Mouse (Mus musculus) limb, embryonic 11.5 days (tissue): ENCODE data around the gene Nr4a2. TPM values are rescaled to one million over a fixed set of nuclear protein-coding genes. Genes with fewer than 3 reads are reported as not detected.

Experiments used
- ATAC-seq: fragments of 200-750 bp; cut with Nextera tagmentation; 2 replicates; pipeline ENCODE4 v1.8.0; 2017; ENCODE audit warnings: low read depth; ENCODE audit not compliant: insufficient number of reproducible peaks, low FRiP score, low TSS enrichment
- DNase-seq: peaks from one replicate; pipeline ENCODE4 v3.0.0-alpha.2; 2015; ENCODE audit warnings: low spot score
- H3K27ac ChIP-seq: fragments of 300-500 bp; sonication (generic); replicated peaks from 2 replicates; pipeline ENCODE4 v1.5.1; 2014; ENCODE audit warnings: low read depth, mild to moderate bottlenecking, low read length
- H3K27me3 ChIP-seq: fragments of 300-500 bp; sonication (generic); 2 replicates; pipeline ENCODE4 v1.6.1; 2014; ENCODE audit warnings: mild to moderate bottlenecking, low read length, mixed read lengths; ENCODE audit not compliant: control insufficient read depth, insufficient read depth
- H3K36me3 ChIP-seq: fragments of 300-500 bp; sonication (generic); 2 replicates; pipeline ENCODE4 v1.6.1; 2014; ENCODE audit warnings: mild to moderate bottlenecking, low read length, moderate library complexity, mixed read lengths; ENCODE audit not compliant: control insufficient read depth, insufficient read depth
- H3K4me1 ChIP-seq: fragments of 300-500 bp; sonication (generic); 2 replicates; pipeline ENCODE4 v1.6.1; 2014; ENCODE audit warnings: low read length, mixed read lengths; ENCODE audit not compliant: control insufficient read depth, insufficient read depth
- H3K4me2 ChIP-seq: fragments of 300-500 bp; sonication (generic); 2 replicates; pipeline ENCODE4 v1.6.1; 2014; ENCODE audit warnings: low read depth, mild to moderate bottlenecking, moderate library complexity; ENCODE audit not compliant: severe bottlenecking
- H3K4me3 ChIP-seq: fragments of 300-500 bp; sonication (generic); 2 replicates; pipeline ENCODE4 v1.5.1; 2014; ENCODE audit warnings: low read depth, low read length
- H3K9ac ChIP-seq: fragments of 300-500 bp; sonication (generic); 2 replicates; pipeline ENCODE4 v1.6.1; 2014; ENCODE audit warnings: mild to moderate bottlenecking, low read length
- H3K9me3 ChIP-seq: fragments of 300-500 bp; sonication (generic); 2 replicates; pipeline ENCODE4 v1.6.1; 2016; ENCODE audit warnings: low read length; ENCODE audit not compliant: control insufficient read depth
- WGBS: fragments of 180-500 bp; shearing (Covaris S2); extraction: QIAGEN DNeasy Blood & Tissue Kit; methylation state at CpG from one replicate; pipeline ENCODE4 v1.1.7; 2014; 5-methylcytosine and 5-hydroxymethylcytosine counted together
- polyA plus RNA-seq: library from polyadenylated mRNA; unstranded; fragments of >200 nt; fragmentation: Nextera tagmentation; extraction: Ambion mirVana; gene quantifications from 2 replicates; pipeline ENCODE4 v1.2.1, GENCODE M21; 2014

The Nr4a2 gene
- 7.7 and 8.8 TPM in 2 replicates for polyA plus RNA-seq

DNA sequence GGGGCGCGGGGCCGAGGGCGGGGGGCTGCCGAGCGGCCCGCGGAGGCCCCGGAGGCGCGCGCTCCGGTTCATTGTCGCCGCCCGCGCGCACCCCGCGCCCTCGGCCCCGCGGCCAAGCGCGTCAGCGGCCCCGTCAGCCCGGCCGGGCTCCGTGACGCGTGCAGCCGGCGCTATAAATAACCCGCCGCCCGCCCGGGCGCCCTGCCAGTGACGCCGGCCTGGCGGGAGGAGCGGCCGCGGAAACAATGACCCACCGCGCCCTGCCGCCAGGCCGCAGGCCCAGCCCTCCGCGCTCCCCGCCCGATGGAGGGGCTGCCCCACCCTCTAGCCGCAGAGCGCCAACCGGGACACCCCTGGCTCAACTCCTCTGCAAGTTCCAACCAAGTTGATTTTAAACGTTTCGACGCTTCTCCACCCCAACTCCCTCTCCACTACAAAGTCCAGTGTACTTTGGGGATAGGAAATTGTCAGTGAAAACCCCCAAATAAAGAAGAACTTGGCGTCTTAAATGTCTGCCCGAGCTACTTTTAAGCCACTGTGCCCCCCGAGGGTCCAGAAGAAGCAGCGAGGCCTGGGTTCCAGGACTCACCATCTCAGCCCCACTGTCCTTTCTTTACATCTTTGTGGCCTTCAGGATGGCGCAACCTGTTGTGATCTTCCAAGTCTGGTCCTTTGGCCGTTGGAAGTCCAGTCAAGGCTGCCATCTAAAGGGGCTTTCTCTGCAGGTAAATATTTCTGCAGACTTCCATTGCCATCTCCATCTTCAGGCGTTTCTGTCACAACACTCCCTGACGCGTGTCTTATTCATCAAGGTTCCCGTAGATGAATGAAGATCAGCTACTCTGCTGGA, at the start of gene Nr4a2:
TSS of gene Nr4a2 (minus strand) at position 13 of the 850 bp plus-strand sequence.
- ATAC-seq: peak; percentile 90
- H3K27ac ChIP-seq: peak within 1 kb of the TSS; percentile 97
- WGBS: 7% methylated on average over 56 of the region's 69 CpGs

GRCm38 (mm10) chr2:57165416-57165815, 41.6 kb upstream of the Nr4a2 start:
- no peak overlapping the region for H3K9ac ChIP-seq
- no peaks in the 10 kb centered on the region for H3K4me1 ChIP-seq
- H3K9me3 ChIP-seq: no peaks in the 10 kb centered on the region
- no peak overlapping the region for H3K4me3 ChIP-seq
- ATAC-seq (no peak), DNase-seq (no peak)
- H3K27ac ChIP-seq: no peak overlapping the region
- H3K4me2 ChIP-seq: no peak overlapping the region
- 75% methylated on average over 1 of the region's 1 CpGs for WGBS
- no peaks in the 10 kb centered on the region for H3K27me3 ChIP-seq
- no peaks in the 10 kb centered on the region for H3K36me3 ChIP-seq

More for the DNA sequence above, at the start of gene Nr4a2:
- Histone ChIP-seq H3K4me3 (peak within 1 kb of the TSS; percentile 95), H3K9me3 (no peaks in the 10 kb centered on the region), H3K36me3 (no peaks in the 10 kb centered on the region), H3K27me3 (no peaks in the 10 kb centered on the region), H3K4me1 (no peaks in the 10 kb centered on the region), H3K9ac (peak within 1 kb of the TSS; percentile 99), H3K4me2 (peak within 1 kb of the TSS; percentile 47)
- peak; percentile 83 for DNase-seq

DNA sequence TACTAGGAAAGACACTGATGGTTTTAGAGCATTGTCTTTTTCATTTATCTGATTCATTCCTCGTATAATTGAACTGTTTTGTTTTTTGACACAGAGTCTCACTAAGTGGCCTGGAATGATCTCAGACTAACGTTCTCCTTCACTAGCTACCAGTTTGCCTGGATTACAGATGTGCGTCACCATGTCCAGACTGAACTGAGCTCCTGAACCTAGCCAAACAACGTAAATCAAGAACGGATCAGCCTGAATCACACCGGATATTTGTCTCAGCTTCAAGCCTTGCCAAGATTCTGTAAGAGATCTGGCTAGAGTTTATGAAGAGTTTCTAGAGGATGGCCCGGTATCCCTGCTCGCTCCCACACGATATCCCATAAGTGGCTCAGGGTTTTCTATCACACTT, 33.0 kb upstream of the Nr4a2 start:
- H3K4me1 ChIP-seq: no peaks in the 10 kb centered on the region
- no peaks in the 10 kb centered on the region for H3K36me3 ChIP-seq
- no peak overlapping the region for H3K27ac ChIP-seq
- H3K4me3 ChIP-seq: no peak overlapping the region
- H3K9ac ChIP-seq: no peak overlapping the region
- no peak overlapping the region for H3K4me2 ChIP-seq
- 89% methylated on average over 9 of the region's 9 CpGs for WGBS
- H3K9me3 ChIP-seq: no peaks in the 10 kb centered on the region
- DNase-seq (no peak), ATAC-seq (no peak)
- H3K27me3 ChIP-seq: no peaks in the 10 kb centered on the region

- WGBS: 85% methylated on average over 4 of the region's 4 CpGs
These were observed 26.0 kb upstream of the Nr4a2 start for GRCm38 (mm10) chr2:57149796-57150195.

DNA sequence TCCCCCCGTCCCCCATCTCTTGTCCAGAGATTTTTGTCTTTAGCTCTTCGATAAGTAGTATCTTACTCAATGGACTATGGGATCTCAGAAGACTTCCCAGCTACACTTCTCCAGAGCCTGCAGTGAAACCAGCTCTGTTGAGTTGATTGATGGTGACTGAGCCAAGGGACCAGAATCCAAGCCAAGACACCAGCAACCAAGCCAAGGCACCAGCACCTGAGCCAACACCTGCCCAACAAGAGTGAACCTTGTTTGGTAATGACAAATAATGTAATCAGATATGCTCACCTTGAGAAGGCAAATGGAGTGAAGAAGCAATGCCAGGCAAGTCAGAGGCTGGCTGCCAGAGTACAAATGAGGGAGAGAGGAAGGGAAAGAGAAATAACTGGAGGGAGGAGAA, 24.4 kb upstream of the Nr4a2 start:
- no peak overlapping the region for H3K4me2 ChIP-seq
- H3K36me3 ChIP-seq: no peaks in the 10 kb centered on the region
- WGBS: 71% methylated on average over 2 of the region's 2 CpGs
- ATAC-seq (no peak), DNase-seq (no peak)
- H3K9ac ChIP-seq: no peak overlapping the region
- no peaks in the 10 kb centered on the region for H3K9me3 ChIP-seq
- H3K27me3 ChIP-seq: no peaks in the 10 kb centered on the region
- H3K27ac ChIP-seq: no peak overlapping the region
- H3K4me3 ChIP-seq: no peak overlapping the region
- no peaks in the 10 kb centered on the region for H3K4me1 ChIP-seq

More at GRCm38 (mm10) chr2:57149796-57150195, 26.0 kb upstream of the Nr4a2 start:
- no peak overlapping the region for H3K9ac ChIP-seq
- H3K4me2 ChIP-seq: no peak overlapping the region
- H3K36me3 ChIP-seq: no peaks in the 10 kb centered on the region
- H3K4me1 ChIP-seq: no peaks in the 10 kb centered on the region
- H3K4me3 ChIP-seq: no peak overlapping the region
- H3K9me3 ChIP-seq: no peaks in the 10 kb centered on the region
- ATAC-seq (no peak), DNase-seq (no peak)
- H3K27me3 ChIP-seq: no peaks in the 10 kb centered on the region
- no peak overlapping the region for H3K27ac ChIP-seq

GRCm38 (mm10) chr2:57145646-57146421, 22.0 kb upstream of the Nr4a2 start:
- no peak overlapping the region for H3K4me2 ChIP-seq
- no peak for DNase-seq
- no peak overlapping the region for H3K27ac ChIP-seq
- no peaks in the 10 kb centered on the region for H3K27me3 ChIP-seq
- no peak overlapping the region for H3K9ac ChIP-seq
- no peaks in the 10 kb centered on the region for H3K36me3 ChIP-seq
- ATAC-seq: no peak
- no peak overlapping the region for H3K4me3 ChIP-seq
- 92% methylated on average over 5 of the region's 5 CpGs for WGBS
- H3K9me3 ChIP-seq: no peaks in the 10 kb centered on the region
- no peaks in the 10 kb centered on the region for H3K4me1 ChIP-seq

- H3K36me3 ChIP-seq: no peaks in the 10 kb centered on the region
- ATAC-seq: no peak
- WGBS: 92% methylated on average over 6 of the region's 6 CpGs
- no peak overlapping the region for H3K4me2 ChIP-seq
- H3K9ac ChIP-seq: no peak overlapping the region
- H3K27ac ChIP-seq: no peak overlapping the region
- no peaks in the 10 kb centered on the region for H3K9me3 ChIP-seq
- DNase-seq: no peak
- no peaks in the 10 kb centered on the region for H3K4me1 ChIP-seq
- H3K27me3 ChIP-seq: no peaks in the 10 kb centered on the region
- H3K4me3 ChIP-seq: no peak overlapping the region
These were observed 14.8 kb upstream of the Nr4a2 start for GRCm38 (mm10) chr2:57138594-57138993.

DNA sequence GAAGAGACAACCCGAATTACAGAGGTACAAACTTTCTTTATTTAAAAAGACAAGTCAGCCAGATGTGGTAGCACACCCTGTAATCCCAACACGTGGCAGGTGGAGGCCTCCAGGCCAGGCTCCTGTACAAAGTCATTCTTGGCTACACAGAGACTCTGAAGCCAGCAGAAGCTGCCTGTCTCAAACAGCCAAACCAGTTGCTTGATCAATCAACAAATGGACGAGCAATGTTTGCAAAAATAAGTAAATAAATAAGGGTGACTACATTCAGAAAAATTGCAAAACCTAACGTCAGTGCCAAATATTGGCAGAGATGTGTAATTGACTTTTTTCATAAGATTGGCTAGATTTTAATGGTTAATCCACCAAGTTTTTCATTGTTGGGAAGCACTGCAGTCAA, 3.7 kb upstream of the Nr4a2 start:
- DNase-seq (no peak), ATAC-seq (no peak)
- H3K27me3 ChIP-seq: no peaks in the 10 kb centered on the region
- H3K4me1 ChIP-seq: no peaks in the 10 kb centered on the region
- no peak overlapping the region for H3K4me3 ChIP-seq
- H3K36me3 ChIP-seq: no peaks in the 10 kb centered on the region
- no peak overlapping the region for H3K9ac ChIP-seq
- 74% methylated on average over 4 of the region's 4 CpGs for WGBS
- no peak overlapping the region for H3K27ac ChIP-seq
- no peak overlapping the region for H3K4me2 ChIP-seq
- no peaks in the 10 kb centered on the region for H3K9me3 ChIP-seq
